Mouse (Mus musculus) midbrain, embryonic 12.5 days (tissue): ENCODE data around the gene Mad2l2. TPM values are rescaled to one million over a fixed set of nuclear protein-coding genes. Genes with fewer than 3 reads are reported as not detected.
A peak's percentile ranks its signal among the peaks of the same experiment; 100 is the strongest.

Source experiments
- ATAC-seq: fragments of 200-750 bp; cut with Nextera tagmentation; 2 replicates; pipeline ENCODE4 v1.8.0; 2017; ENCODE audit warnings: low read depth, moderate TSS enrichment, moderate library complexity; ENCODE audit not compliant: low FRiP score
- H3K27ac ChIP-seq: fragments of 300-500 bp; sonication (generic); replicated peaks from 2 replicates; pipeline ENCODE4 v1.5.1; 2016; ENCODE audit warnings: mild to moderate bottlenecking
- H3K27me3 ChIP-seq: fragments of 300-500 bp; sonication (generic); 2 replicates; pipeline ENCODE4 v1.6.1; 2016; ENCODE audit warnings: mild to moderate bottlenecking
- H3K36me3 ChIP-seq: fragments of 300-500 bp; sonication (generic); 2 replicates; pipeline ENCODE4 v1.6.1; 2016
- H3K4me1 ChIP-seq: fragments of 300-500 bp; sonication (generic); 2 replicates; pipeline ENCODE4 v1.6.1; 2016
- H3K4me2 ChIP-seq: fragments of 300-500 bp; sonication (generic); replicated peaks from 2 replicates; pipeline ENCODE4 v1.6.1; 2016; ENCODE audit warnings: mild to moderate bottlenecking, moderate library complexity
- H3K4me3 ChIP-seq: fragments of 300-500 bp; sonication (generic); 2 replicates; pipeline ENCODE4 v1.5.1; 2016; ENCODE audit warnings: mild to moderate bottlenecking
- H3K9ac ChIP-seq: fragments of 300-500 bp; sonication (generic); replicated peaks from 2 replicates; pipeline ENCODE4 v1.6.1; 2016; ENCODE audit warnings: mild to moderate bottlenecking, moderate library complexity
- H3K9me3 ChIP-seq: fragments of 300-500 bp; sonication (generic); 2 replicates; pipeline ENCODE4 v1.6.1; 2016; ENCODE audit warnings: mild to moderate bottlenecking
- WGBS: fragments of 180-500 bp; shearing (Covaris S2); methylation state at CpG from one replicate; pipeline ENCODE4 v1.1.7; 2016; 5-methylcytosine and 5-hydroxymethylcytosine counted together
- polyA plus RNA-seq: library from polyadenylated mRNA; unstranded; fragments of >200 nt; fragmentation: Nextera tagmentation; extraction: Ambion mirVana; gene quantifications from 2 replicates; pipeline ENCODE4 v1.2.1, GENCODE M21; 2016

Gene Mad2l2
- polyA plus RNA-seq, result 94.7 and 95.2 TPM in 2 replicates

DNA sequence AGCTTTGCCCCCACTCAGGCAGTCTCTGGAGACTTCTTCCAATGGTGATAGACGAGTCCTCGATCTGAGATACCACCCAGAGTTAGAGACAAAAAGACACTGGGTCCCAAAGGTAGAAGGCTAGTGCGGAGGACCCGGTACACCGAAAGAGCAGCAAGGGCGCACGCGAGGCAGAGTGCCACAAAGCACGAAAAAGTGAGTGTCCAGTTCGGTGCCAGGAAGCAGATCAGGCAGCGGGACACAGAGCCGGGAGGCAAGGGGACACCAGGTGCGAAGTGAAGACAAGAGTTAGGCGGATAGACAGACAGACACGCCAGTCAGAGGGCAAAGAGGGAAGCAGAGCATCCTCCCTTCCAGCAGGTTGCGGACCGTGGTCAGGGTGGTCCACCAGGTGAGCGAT is at the start of gene Mad2l2:
Gene Mad2l2 (plus strand): TSS at position 252 of the 400 bp plus-strand sequence.
- H3K4me3 ChIP-seq, result peak within 1 kb of the TSS; percentile 73
- H3K36me3 ChIP-seq, result no peaks in the 10 kb centered on the region
- H3K27me3 ChIP-seq, result peaks cover 26% of the 10 kb centered on the region
- peak within 1 kb of the TSS; percentile 99 for H3K27ac ChIP-seq
- peaks cover 46% of the 10 kb centered on the region for H3K4me1 ChIP-seq
- no peak for ATAC-seq
- WGBS, result 1% methylated on average over 18 of the region's 18 CpGs
- H3K9me3 ChIP-seq, result no peaks in the 10 kb centered on the region
- peak within 1 kb of the TSS; percentile 91 for H3K9ac ChIP-seq
- peak within 1 kb of the TSS; percentile 65 for H3K4me2 ChIP-seq

DNA sequence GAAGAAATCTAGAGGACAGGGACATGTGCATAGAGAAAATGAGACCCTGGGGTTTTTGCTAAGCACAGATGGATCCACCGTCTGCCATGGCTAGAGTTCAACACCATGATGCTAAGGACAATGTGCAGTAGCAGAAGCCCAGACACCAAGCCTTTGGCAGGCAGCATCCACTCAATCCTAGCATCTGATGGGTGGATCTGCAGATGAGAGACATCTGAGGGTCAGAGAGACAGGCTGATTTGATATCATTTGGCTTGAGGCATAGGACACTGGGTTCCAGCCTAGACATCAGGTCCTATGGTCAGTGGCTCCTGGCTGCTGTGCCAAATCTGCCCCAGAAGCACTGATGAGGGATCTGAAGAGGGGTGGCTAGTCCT is 49.6 kb upstream of the Mad2l2 start:
- no peak overlapping the region for H3K9ac ChIP-seq
- no peak overlapping the region for H3K4me2 ChIP-seq
- H3K9me3 ChIP-seq, result no peaks in the 10 kb centered on the region
- ATAC-seq, result no peak
- H3K4me3 ChIP-seq, result no peak overlapping the region
- no peak overlapping the region for H3K27ac ChIP-seq
- no peaks in the 10 kb centered on the region for H3K27me3 ChIP-seq
- WGBS, result 92% methylated on average over 1 of the region's 1 CpGs
- H3K4me1 ChIP-seq, result peaks cover 13% of the 10 kb centered on the region
- peaks cover 21% of the 10 kb centered on the region; the same call in 1 of the 2 replicates for H3K36me3 ChIP-seq

DNA sequence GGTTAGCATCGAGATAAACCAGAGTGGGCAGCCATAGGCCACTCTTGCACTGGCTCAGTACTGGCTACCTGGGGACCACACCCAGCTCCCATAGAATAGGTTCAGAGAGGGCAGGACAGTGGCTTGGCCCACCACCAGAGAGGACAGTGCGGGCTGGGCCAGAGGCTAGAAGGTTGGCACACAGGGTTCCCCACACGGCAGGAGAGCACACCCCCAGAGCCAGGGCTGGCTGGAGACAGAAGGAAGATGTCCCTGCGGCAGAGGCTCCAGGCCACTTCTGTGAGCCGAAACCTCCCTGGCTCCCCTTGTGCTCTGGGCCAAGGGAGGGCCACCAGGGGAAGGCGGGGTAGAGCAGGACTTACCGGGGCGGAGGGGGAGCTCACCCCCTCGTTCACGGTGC is 49.0 kb upstream of the Mad2l2 start:
- peaks cover 21% of the 10 kb centered on the region; the same call in 1 of the 2 replicates for H3K36me3 ChIP-seq
- no peak overlapping the region for H3K27ac ChIP-seq
- H3K9ac ChIP-seq, result no peak overlapping the region
- H3K9me3 ChIP-seq, result no peaks in the 10 kb centered on the region
- H3K4me3 ChIP-seq, result no peak overlapping the region
- H3K4me2 ChIP-seq, result no peak overlapping the region
- no peaks in the 10 kb centered on the region for H3K27me3 ChIP-seq
- no peak for ATAC-seq
- 93% methylated on average over 10 of the region's 10 CpGs for WGBS
- H3K4me1 ChIP-seq, result peaks cover 18% of the 10 kb centered on the region

DNA sequence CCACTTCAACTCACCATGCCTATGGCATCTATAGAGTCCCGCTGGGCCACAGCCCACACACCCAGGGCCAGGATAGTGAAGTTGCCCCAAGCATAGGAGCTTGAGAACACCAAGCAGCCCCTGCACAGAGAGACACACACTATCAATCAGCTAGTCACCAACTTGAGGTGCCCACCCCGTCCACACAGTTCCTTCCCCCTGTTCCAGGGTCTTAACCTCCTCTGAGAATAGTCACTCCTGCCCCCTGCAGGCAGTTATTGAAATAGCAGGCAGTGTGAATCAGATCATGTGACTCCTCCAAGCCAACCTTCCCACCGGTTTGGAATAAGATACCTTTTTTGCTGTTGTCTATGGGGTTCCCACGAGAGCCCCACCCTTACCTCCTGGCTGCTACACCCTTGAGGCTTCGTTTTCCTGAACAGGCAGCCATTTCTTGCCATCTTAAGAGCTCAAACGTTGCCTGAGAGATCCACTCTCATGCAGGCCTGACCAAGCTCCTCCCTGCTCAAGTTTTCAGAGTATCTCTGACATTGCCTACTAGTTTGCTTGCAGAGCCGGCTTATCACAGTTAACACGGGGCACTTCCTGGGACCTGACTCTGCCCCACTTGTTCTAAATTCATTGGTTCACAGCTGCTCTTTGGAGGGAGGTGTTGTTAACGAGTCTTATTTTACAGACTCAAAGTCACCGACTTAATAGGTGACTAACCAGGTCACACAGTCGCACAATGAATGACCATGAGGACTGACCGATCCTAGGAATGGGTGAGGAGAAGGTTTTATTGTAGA is 47.7 kb upstream of the Mad2l2 start:
- Histone ChIP-seq H3K36me3 (peaks cover 21% of the 10 kb centered on the region; the same call in 1 of the 2 replicates), H3K4me2 (no peak overlapping the region), H3K4me1 (peaks cover 26% of the 10 kb centered on the region), H3K9ac (no peak overlapping the region), H3K27ac (no peak overlapping the region), H3K9me3 (no peaks in the 10 kb centered on the region), H3K27me3 (no peaks in the 10 kb centered on the region), H3K4me3 (no peak overlapping the region)
- WGBS, result 54% methylated on average over 12 of the region's 12 CpGs
- no peak for ATAC-seq

DNA sequence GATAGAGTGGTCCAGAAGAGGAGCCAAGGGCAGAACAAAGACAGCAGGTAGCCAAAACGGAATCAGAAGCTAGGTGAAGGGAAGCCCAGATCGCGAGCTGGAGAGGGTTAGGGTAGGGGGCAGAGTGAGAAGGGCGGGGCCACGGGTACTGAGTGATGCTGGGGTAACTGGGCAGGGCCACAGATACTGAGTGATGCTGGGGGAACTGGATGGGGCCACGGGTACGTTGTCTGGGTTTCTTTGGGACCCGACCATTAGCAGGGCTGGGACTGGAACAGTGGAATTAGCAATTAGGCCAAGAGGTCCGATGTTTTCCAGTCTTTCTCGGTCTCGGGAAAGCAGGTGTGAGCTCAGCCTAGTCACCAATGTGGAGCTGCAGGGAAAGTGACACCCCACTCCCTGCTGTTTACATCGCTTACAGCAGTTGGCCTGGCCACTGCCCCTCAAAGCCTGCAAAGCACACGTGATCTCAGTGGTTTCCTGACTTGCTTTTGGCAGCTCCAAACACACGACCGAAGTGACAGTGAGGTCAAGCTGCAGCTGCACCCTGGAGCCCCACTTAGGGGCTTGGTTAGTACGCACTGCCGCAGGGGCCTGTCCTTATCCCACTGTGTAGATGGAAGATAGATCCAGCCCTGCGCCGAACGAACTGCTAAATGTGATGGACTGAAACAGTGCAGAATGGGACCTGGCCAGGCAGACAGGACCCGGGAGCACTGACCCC is 46.8 kb upstream of the Mad2l2 start:
- ATAC-seq, result no peak
- Histone ChIP-seq H3K9me3 (no peaks in the 10 kb centered on the region), H3K36me3 (peaks cover 21% of the 10 kb centered on the region; the same call in 1 of the 2 replicates), H3K4me1 (peaks cover 33% of the 10 kb centered on the region), H3K27ac (no peak overlapping the region), H3K9ac (no peak overlapping the region), H3K4me3 (no peak overlapping the region), H3K4me2 (no peak overlapping the region), H3K27me3 (no peaks in the 10 kb centered on the region)
- 64% methylated on average over 21 of the region's 21 CpGs for WGBS

DNA sequence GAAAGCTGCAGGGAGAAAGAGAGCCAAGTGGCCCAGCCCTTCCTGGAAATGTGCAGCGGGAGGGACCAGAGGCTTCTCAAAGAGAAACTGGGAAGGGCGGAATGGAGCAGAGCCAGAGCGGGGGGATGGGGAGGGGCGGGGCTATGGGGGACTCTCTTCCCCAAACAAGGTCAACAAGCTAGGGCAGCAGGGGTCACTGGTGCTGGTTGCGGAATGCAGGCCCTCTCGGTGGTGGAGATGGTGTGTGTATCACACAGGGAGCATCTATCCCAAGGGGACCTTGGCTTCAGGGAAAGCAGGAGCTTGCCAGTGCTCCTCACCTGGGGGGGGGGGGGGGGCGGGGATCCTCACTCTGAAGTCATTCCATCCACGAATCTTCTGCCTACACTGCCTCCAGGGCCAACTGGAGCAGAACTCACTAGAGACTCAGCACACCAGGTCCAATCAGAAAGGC is 45.9 kb upstream of the Mad2l2 start:
- H3K27ac ChIP-seq, result no peak overlapping the region
- no peaks in the 10 kb centered on the region for H3K9me3 ChIP-seq
- peaks cover 21% of the 10 kb centered on the region; the same call in 1 of the 2 replicates for H3K36me3 ChIP-seq
- H3K4me1 ChIP-seq, result peaks cover 38% of the 10 kb centered on the region
- no peak overlapping the region for H3K4me3 ChIP-seq
- H3K4me2 ChIP-seq, result no peak overlapping the region
- no peak overlapping the region for H3K9ac ChIP-seq
- no peak for ATAC-seq
- H3K27me3 ChIP-seq, result no peaks in the 10 kb centered on the region
- WGBS, result 6% methylated on average over 8 of the region's 8 CpGs

DNA sequence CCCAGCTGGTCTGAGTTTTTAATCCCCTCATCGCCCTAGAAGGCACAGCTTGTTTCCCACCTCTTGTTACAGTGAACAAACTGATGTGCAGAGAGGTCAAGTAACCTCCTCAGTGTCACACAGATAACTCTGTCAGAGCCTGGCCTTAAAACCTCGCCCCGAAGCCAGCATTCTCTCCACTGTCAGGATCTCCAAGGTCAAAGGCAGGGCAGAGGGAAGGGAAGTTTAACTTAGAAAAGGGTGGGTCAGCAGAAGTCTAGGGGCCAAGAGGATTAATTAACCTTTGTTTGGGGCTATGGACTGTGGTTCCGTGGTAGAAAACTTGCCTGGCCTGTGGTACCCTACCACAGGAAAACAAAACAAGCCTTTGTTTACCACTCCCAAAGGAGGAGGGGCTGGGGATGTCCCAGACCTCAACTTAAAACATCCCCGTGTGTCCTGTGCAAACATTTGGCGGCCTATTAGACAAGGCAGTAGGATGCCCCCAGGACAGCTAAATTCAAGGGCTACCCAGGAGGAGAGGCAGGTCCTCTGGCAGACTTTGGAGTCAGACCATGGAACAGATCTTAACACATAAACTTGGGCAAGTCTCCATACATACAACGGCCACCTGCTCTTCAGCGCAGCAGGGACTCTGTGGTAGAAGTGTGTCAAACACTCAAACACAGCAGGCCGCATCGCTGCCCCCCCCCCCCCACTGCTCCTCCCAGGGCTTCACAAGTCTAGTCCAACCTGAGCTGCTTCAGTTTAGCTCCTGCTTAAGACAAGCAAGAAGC is 44.9 kb upstream of the Mad2l2 start:
- H3K4me2 ChIP-seq, result no peak overlapping the region
- H3K27me3 ChIP-seq, result no peaks in the 10 kb centered on the region
- ATAC-seq, result no peak
- no peak overlapping the region for H3K4me3 ChIP-seq
- H3K9me3 ChIP-seq, result no peaks in the 10 kb centered on the region
- peaks cover 15% of the 10 kb centered on the region; the same call in 1 of the 2 replicates for H3K36me3 ChIP-seq
- 41% methylated on average over 8 of the region's 10 CpGs for WGBS
- H3K9ac ChIP-seq, result no peak overlapping the region
- H3K27ac ChIP-seq, result peak overlapping the region; percentile 1; the same call in 1 of the 2 replicates
- H3K4me1 ChIP-seq, result peaks cover 39% of the 10 kb centered on the region

DNA sequence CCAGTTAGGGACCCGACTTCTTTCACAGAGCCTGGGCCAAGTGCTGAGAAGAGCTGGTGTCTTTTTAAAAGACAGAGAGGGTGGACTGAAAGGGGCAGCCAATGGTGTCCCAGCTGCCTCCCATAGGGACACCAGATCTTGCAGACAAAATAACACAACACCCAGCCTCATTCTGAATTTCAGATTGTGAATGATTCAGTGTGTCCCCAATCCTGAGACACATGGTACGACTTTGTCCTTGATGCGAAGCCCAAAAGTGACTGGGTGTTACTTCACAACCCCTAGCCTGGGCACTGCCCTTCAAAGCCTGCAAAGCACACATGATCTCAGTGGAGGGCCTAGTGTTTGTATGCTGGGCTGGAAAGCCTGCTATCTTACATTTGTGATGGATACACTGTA is 44.3 kb upstream of the Mad2l2 start:
- Histone ChIP-seq H3K4me3 (no peak overlapping the region), H3K4me2 (no peak overlapping the region), H3K27me3 (no peaks in the 10 kb centered on the region), H3K9me3 (no peaks in the 10 kb centered on the region), H3K4me1 (peaks cover 39% of the 10 kb centered on the region), H3K27ac (peak overlapping the region; percentile 1; the same call in 1 of the 2 replicates), H3K9ac (no peak overlapping the region), H3K36me3 (peaks cover 10% of the 10 kb centered on the region; the same call in 1 of the 2 replicates)
- 80% methylated on average over 3 of the region's 3 CpGs for WGBS
- no peak for ATAC-seq

DNA sequence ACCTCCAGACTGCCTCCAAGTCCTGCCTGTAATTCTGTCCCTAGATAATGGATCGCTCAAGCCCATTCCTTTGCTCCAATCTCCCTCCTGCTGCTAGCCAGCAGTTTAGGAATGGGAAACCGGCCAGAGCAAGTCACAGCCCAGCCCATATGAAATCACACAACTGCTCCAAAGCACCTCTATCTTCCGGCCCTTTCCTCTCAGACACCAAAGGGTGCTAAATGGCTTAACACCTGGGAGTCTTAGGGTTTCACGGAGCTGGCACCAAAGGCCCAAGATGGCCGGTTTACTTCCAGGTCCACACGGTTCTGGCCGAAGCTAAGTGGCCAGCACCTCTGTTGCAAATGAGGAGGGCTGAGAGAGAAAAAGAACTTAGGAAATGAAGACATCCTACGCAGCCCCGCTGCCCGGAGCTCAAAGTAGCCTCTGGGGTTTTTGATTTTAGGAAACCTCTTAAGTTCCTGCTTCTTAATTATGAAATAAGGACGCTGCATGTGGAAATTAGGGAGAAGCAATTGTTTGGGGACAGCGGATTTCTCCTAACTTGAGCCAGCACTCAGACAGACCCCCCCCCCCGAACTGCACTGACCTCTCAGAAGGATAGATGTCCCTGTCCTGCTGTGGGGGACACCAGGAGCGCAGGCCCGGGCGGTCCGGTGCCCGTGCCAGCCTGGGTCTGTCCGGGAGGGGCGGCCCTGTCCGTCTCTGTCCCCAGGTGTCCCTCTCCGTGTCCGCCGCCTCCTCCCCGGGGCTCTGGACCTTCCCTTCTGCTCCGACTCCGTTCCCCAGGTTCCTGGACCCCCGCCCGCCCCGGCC is 42.9 kb upstream of the Mad2l2 start:
- 3% methylated on average over 27 of the region's 30 CpGs for WGBS
- peak overlapping the region; percentile 63 for H3K4me3 ChIP-seq
- peak overlapping the region; percentile 79 for H3K4me2 ChIP-seq
- no peaks in the 10 kb centered on the region for H3K27me3 ChIP-seq
- no peaks in the 10 kb centered on the region for H3K9me3 ChIP-seq
- peak; percentile 71 for ATAC-seq
- peaks cover 39% of the 10 kb centered on the region for H3K4me1 ChIP-seq
- peak overlapping the region; percentile 69 for H3K9ac ChIP-seq
- no peaks in the 10 kb centered on the region for H3K36me3 ChIP-seq
- H3K27ac ChIP-seq, result peak overlapping the region; percentile 60; the same call in 1 of the 2 replicates

DNA sequence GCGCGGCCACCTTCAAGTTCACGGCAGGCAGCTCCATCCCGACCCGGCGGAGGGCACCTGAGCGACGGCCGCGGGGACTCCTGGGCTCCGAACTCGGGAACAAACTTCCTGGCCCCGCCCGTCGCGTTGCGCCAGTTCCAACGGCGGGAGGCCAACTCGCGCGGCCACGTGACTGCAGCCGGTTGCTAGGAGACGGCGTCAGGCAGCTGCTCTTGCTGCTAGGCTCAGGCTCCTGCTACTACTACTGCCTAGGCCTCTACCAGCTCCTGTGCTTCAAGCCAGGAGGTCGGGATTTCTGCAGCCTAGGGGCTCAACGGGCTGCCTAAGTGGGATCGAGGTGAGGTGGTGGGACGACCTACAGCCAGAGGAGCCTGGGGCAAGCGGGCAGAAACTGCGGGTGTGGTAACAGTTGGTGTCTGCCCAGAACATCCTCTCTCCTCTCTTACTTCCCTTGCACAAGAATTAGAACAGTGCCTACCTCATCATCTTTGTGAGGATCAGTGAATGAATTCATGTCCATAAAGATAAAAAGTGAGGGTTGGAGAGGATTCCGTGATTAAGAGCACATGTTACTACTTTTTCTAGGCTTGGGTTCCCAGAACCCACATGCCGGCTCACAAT is 42.2 kb upstream of the Mad2l2 start, which contains the start of gene Agtrap:
Gene Agtrap (minus strand): TSS at position 125 of the 621 bp plus-strand sequence.
- H3K27ac ChIP-seq, result peak within 1 kb of the TSS; percentile 60
- WGBS, result 4% methylated on average over 34 of the region's 34 CpGs
- peak within 1 kb of the TSS; percentile 63 for H3K4me3 ChIP-seq
- peak; percentile 92 for ATAC-seq
- peaks cover 39% of the 10 kb centered on the region for H3K4me1 ChIP-seq
- H3K36me3 ChIP-seq, result no peaks in the 10 kb centered on the region
- H3K27me3 ChIP-seq, result no peaks in the 10 kb centered on the region
- H3K9me3 ChIP-seq, result no peaks in the 10 kb centered on the region
- H3K4me2 ChIP-seq, result peak within 1 kb of the TSS; percentile 79
- H3K9ac ChIP-seq, result peak within 1 kb of the TSS; percentile 69
